Mouse (Mus musculus): ENCODE data around the gene Tfb2m.

GRCm38 (mm10) chr1:179539054-179539453, 7.0 kb downstream of the Tfb2m start:
- TF ChIP-seq POLR2A (IDR thresholded peaks at IDR 0.05; ENCODE audit: borderline replicate concordance, insufficient read depth, low read length) (no peak), CTCF (IDR thresholded peaks at IDR 0.05; ENCODE audit: borderline replicate concordance, insufficient read depth, low read depth, low read length) (no peak)
